Mouse (Mus musculus) frontal cortex, postnatal 36 days (tissue): ENCODE measurements around the gene Cnn1.
"Not testable (repeated sequence)": the region's sequence is repeated elsewhere in the genome, so short reads cannot be mapped to it uniquely, and the experiment has no call there.

Source experiments
- DNase-seq, 2 experiments: peaks; one replicate each; pipeline ENCODE4 v3.0.0; 2022; ENCODE audit warnings: low spot score in 2 of 2

The Cnn1 gene

DNA sequence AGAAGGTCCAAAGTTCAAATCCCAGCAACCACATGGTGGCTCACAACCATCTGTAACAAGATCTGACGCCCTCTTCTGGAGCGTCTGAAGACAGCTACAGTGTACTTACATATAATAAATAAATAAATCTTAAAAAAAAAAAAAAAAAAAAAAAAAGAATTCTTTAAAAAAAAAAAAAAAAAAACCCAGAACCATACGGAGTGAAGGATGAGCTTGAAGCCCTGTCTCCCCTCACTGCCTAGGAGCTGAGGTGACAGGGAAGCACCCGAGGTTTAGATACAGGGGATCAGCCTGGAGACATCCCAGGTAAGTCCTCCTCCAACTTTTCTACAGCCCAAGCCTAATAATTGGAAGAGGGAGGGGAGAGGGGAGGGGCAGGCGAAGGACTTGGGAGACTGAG lies 23.2 kb upstream of the Cnn1 start:
- not testable (repeated sequence) for DNase-seq

DNA sequence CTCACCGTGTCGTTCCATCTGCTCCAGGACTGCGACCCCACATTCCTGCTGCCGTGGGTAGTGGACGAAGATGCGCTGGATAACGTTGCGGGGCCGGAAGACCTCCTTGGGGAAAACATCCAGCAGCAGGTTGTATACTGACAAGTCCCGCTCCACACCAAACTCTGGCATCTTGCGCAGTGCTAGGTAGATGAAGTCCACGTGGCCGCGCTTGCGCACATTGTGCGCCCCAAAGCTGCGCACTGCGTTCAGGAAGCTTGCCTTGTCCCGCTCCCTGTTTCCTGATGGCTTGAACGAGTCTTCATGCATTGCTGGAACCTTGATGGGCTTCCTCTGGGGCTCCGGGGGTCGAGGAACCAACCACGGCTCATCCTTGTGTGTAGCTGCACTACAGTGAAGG lies 22.8 kb upstream of the Cnn1 start:
- DNase-seq, result no peak

DNA sequence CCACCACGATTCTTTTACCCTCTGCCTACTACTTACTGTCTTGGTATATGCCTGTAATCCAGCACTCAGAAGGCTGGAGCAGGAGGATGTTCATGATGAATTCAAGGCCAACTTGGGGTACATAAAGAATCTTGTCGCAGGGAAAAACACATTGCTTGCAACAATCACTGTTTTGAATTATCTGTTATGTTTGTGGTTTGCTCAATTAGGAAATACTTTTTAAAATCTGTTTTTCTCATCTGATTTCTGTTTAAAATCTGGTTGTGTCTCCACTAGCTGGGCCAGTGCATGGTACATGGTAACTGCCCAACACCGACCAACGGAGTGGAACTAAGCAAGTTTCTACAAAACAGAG lies 14.4 kb upstream of the Cnn1 start:
- DNase-seq, result no peak

DNA sequence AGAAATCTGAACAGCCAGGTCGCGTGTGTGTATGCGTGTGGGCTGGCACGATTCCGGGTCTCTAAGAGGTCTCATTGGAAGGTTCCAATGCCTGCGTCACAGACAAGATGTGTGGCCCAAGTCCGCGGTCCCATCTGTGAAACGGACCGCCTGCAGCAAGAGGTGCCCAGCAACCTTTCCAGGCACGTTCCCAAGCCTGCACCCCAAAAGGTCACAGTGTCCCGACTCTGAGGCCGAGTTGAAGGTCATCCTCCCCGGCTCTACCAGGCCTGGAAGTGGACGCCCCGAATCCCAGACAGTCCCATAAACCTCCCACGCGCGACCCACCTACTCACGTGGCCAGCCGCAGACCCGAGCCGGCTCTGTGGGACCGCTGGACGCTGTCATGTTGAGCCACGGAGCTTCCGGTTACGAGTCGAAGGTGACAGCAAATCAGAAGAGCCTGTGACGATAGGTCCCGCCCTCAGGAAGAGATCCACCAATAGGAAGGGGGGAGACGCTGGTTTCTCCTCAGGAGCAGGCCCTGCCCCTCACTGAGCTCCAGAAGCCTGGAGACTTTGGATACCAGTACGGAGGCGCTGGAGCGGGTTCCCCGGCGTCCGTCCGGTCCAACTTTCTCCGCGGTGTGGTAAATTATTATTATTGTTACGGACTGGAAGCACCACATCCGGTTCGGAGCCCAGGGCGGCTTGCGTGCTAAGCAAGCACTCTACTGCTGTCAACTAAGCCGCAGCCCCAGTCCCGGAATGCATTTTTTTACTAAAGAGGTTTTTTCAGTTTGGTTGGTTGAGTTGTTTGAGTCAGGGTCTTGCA lies 13.8 kb upstream of the Cnn1 start, which contains the start of gene Ecsit:
Ecsit (minus strand) TSS at position 417 of the 813 bp plus-strand sequence.
- peak; percentile 92 to 97 for DNase-seq

DNA sequence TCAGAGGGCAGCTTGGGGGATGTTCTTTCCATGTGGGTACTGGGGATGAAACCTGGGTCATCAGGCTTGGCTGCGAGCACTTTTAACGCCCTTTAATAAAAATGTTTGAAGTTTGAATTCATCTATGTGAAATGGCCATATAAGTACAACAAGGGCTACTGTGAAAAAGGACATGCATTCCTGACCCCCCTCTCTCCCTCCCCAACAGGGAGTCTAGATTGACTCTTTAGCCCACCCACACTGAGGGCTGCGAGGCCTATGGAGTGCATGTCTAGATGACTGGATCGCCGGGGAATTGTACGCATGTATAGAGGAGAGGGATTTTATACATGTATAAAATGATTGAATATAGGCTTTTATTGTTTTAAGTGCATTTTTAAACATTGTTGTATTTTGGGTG lies 13.0 kb upstream of the Cnn1 start:
- DNase-seq, result no peak

DNA sequence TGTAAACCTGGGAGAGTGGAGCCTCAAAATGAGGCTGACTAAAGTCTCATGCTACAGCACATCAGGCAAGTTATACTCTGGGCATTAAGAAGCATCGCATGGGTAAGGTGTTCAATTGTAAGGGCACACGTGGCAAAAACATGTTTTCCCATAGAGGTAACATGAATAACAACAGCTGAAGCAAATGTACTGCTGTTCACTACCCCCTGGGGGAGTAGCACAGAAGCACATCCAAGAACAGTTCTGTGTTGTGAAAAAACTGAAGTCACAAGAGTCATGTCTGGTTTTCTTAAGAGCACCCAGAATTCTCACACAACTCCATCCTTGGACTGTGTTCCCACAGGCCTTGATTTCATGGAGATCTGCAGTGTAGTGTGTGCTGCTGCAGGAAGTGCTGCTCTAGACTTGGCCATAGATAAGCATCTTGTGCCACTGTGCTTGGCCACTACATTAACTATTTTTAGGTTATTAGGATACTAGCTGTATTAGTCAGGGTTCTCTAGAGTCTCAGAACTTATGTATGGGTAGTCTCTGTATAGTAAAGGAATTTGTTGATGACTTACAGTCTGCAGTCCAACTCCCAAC lies 11.9 kb upstream of the Cnn1 start:
- no peak for DNase-seq

DNA sequence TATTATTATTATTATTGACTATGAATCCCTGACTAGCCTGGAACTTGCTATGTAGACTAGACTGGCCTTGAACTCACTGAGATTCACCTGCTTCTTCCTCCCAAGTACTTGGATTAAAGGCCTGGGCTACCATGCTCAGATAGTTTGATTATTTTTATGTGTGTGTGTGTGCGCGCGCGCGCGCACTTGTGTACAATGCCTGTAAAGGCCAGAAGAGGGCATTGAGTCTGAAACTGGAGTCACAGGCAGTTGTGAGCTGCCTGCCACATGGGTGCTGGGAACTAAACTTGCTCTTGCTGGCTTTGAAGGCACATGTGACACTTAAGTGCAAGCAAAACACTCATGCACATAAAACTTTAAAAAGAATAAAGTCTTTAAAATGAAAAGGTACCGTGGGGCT lies 9.7 kb upstream of the Cnn1 start:
- DNase-seq, result no peak

DNA sequence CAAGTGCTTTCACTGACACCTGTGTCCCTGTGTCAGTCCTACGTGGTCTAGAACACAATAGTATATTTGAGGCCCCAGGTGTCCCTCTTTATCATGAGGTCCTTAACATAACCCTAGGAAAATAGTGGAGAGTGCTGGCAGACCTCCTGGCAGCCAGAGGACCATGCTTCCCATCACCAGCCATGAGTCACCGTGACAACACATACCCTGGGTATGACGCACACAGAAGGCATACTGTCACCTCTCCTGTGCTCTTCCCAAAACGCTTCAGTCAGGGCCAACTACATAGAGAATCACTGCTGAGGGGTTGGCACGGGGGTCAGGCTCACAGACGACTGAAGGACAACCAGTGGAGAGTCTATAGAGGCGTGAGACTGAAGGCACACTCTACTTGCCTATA lies 9.0 kb upstream of the Cnn1 start:
- no peak for DNase-seq

DNA sequence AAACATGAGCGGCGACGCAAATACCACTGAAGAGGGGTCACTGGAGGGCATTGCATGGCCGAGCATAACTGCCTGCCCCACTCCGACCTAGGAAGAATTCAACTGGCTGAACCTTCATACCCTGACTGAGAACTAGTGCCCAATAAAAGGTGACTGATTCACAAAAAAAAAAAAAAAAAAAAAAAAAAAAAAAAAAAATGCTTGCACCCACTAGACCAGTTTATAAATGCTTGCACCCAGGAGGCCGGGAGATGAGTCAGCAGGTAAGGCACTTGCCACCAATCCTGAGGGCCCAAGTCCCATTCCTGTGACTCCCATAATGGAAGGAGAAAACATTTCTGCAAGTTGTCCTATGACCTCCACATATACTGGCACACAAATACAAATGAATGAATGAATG lies 6.3 kb upstream of the Cnn1 start:
- no peak for DNase-seq

DNA sequence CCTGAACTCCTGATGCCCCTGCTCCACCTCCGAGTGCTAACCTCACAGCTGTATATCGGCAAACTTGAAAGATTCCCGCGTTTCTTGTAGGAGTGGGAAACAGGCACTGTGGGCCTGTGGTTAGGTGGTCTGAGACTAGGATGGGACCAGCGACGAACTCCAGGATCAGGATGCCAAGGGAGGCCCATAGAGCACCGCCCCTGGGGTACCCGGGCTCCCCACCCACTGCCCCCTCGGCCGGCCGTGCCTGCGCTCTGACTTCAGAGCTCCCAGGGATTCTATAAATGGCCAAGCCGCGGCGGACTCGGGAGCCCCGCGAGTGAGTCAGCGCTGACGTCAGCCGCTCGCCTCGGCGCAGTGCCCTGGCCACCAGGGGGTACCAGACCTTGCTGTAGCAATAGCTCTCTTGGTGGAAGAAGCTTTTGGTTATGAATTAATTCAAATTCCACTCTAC lies 3.1 kb upstream of the Cnn1 start:
- peak; percentile 73 to 77 for DNase-seq

DNA sequence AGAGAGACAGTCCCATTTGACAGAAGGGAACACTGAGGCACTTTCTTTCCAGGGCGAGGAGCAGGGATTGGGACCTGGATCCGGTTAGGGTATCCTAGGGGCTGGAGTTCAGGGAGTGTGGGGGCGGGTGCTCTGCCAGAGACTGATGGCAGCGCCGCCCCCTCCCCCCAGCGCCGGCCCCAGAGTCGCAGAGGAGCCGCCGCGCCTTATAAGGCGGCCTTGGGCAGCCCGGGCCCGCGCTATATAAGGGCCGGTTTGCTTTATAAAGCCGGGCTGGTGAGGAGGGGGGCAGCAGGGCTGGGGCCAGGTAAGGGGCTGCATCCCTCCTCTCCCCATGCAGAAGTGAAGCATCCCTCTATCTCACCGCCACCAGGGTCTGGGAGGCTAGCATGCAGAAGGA lies 906 bp downstream of the Cnn1 start:
- DNase-seq, result no peak

DNA sequence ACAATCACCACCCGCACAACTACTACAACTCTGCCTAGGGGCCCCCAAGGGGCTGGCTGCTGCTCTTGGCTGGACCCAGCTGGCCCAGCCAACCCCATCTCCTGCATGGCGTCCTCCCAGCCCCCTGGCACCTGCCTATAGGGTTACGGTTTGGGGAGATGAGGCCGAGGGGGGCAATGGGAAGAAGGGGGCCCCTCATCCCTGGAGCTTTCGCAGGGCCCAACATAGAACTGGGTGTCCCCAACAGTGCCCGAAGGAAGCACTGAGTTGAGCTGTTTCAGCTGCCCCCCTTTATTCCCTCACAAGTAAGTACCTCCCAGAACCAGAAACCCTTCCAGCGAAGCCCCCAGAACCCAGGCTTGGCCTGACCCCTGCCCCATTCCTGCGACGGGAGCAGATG lies 9.2 kb downstream of the Cnn1 start:
- no peak for DNase-seq

DNA sequence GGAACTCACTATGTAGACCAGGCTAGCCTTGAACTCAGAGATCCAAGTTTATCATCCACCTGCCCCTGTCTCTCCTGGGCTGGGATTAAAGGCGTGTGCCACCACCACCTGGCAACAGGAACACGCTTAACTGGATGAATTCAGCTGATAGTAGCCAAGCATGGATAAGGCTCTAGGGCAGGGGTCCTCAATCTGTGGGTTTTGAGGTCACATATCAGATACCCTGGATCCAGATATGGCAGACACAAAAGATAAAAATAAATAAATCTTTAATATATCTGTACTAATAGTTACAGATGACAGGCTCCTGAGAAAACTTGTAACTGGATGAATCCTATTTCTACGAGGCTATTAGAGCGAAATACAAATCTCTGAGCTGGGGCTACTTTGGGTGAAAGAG lies 16.6 kb downstream of the Cnn1 start:
- DNase-seq, result no peak

DNA sequence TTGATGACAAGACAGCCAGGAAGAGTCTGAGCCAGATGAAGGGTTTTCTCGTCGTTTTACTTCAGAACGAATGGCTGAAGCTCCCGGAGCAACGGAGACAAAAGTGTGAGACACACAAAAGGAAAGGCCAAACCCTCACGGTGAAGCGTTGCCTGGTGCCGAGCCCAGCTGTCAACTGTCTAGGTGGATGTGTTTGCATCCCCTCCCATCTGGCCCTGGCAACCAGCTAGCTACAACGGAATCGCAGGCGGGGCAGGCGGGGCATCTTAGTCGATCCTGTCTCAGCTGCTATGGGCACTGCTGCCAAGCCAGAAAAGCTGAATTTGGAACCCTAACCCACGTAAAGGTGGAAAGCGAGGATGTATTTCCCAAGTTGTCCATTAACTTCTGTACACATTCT lies 17.1 kb downstream of the Cnn1 start:
- no peak for DNase-seq

DNA sequence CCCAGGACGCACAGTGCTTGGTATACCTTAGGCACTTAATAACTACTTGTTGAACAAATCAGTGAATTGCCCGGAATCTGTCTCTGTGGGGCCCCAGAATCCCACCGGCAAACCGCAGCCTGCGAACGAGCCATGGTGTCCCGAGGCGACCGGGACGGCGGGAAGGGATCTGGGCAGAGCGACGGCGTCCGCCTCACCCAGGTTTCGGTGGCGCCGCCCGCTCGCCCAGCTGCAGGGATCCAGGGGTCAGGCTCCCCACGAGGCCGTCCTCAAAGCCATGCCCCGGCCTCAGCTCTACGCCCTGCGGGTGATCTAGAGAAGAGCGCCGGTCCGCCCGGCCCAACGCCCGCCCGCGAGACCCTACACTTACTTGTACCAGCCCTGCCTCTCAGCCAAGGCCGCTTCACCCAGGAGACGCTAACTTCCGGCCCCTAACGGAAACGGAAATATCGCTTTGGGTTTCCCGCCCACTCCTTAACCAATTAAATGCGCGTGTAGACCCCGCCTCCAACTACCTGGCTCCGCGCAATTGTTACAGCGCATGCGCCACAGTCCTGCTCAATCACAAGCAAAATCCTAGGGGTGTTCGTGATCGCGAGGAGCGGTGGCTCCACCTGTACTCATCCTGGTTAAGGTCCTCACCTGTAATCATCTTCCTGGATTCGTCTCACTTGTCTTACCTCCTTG lies 17.9 kb downstream of the Cnn1 start, which contains the start of gene Elof1:
Elof1 (minus strand) TSS at position 433 of the 687 bp plus-strand sequence.
- peak; percentile 94 to 96 for DNase-seq

DNA sequence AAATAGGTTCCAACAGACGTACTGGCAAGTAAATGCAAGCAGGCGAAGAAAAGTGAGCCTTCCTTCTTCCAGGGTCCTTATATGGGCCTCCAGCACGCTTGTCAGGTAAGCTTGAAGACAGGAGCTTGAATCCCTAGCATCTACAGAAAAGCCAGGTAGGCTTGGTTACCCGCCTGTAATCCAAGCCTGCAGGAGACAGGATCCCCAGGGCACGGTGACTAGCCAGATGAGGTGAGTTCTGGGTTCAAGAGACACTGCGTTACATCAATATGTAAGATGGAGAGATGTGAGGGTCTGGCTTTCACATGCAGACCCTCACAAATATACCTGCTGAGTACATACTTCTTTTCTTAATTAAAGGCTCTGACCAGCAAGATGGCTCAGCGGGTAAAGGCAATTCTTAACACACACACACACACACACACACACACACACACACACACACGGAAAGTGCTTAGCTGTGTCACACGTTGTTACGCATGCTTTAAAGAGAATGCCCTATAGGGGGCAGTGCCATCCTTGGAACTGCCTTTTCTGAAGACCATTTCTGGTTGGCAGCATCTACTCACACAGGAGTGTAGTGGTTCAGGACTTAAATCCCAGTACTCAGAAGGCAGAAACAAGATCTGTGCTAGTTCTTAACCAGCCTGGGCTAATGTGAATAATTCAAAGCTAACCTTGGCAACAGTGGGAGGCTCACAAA lies 18.9 kb downstream of the Cnn1 start:
- DNase-seq, result peak in 1 of 2 experiments; percentile 58

DNA sequence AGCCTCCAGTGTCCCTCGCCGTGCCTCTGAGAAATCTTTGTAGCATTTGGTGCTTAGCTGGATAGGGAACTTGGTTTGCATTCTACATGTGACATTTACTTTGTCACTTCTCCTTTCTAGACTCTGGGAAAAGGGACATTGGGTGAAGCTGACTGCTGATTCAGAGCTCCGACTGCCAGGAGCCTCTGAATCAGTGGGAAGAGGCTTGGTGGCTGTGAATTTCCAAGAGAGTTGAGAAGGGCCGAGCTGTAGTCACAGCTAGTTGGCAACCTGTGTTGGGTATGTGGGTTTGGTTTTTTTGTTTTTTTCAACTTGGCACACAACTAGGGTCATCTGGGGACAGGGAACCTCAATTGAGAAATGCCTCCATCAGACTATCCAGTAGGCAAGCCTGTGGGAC lies 20.5 kb downstream of the Cnn1 start:
- peak; percentile 49 to 57 for DNase-seq

DNA sequence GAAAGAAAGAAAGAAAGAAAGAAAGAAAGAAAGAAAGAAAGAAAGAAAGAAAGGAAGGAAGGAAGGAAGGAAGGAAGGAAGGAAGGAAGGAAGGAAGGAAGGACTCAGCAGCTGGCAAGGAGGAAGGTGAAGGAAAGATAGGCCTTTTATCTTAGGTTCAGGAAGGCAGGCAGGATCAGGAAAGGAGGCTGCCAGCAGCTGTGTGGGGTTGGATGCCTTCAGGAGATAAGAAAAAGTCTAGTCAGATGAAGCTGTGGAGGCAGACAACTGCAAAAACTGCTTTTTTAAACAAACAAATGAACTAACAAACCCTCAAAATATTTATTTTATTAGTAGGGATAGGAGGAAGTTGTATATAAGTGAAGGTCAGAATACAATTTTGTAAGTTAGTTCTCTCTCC lies 22.5 kb downstream of the Cnn1 start:
- DNase-seq, result no peak

DNA sequence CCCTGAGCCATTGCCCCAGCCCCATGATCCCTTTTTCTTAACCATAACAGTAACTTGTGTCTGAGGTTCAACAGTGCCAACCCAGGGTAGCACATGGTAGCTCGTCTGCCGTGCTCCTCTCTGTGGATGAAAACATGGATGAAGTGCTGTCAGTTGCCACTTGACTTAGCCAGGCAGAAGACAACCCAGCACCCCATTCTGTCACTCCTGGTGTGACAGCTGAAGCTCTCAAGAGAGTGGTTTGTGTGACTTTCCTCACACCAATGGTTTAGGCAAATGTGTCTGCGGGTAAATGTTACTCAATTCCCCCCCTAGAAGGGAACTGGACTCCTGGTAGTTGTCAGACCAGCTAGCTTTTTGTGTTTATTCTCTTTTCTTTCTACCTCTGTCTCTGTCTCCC lies 23.0 kb downstream of the Cnn1 start:
- DNase-seq, result no peak

DNA sequence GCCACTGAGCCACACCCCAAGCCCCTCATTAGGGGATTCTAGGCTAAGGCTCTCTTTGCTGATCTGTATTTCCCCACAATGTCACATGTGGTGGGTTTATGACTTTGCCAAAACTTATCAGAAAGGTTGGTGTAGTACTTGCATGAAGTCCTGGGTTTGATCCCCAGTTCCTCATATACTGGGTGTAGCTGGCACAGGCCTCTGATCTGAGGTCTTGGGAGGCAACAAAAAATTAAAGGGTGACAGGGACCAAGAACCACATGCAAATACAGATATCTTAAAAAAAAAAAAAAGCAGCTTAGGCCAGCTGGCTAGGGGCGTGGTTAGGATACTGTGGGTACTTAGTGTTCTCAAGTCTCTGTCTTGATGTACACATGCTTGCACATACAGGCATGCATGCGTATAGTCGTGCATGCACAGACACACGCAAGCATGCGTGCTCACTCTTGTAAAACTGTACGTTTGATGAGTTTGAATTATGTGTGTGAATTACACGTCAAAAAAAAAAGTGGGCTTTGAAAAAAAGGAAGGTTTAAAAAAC lies 24.1 kb downstream of the Cnn1 start:
- no peak for DNase-seq

DNA sequence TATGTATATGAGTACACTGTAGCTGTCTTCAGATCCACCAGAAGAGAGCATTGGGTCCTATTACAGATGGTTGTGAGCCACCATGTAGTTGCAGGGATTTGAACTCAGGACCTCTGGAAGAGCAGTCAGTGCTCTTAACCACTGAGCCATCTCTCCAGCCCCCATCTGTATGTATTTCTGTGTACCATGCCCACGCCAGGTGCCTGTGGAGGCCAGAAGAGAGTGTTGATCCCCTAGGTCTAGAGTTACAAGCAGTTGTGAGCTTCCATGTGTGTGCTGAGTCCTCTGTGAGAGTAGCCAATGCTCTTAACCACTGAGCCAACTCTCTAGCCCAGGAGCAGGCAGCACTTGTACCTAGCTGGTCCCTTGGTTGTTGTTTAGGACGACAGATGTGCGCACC lies 25.2 kb downstream of the Cnn1 start:
- DNase-seq, result no peak
